In genomic region chr1:107638459-107638858, GRCm38 (mm10) we compare ENCODE assay signal across 26 mouse cellular contexts.
"Had no signal": no experiment of that assay in that cellular context is flagged by ENCODE, and none has a peak within 500 bp of the region (broad histone marks: within the 10 kb centered on the region; RNA-seq: fewer than 3 reads in every experiment).

No protein-coding gene starts in this region.

- H3K4me2 ChIP-seq: heart, embryonic 11.5 days; heart, embryonic 12.5 days; heart, embryonic 13.5 days; heart, embryonic 15.5 days; hindbrain, embryonic 12.5 days; hindbrain, embryonic 13.5 days; hindbrain, embryonic 14.5 days; hindbrain, embryonic 15.5 days; intestine, embryonic 15.5 days had no signal

- H3K4me3 ChIP-seq: heart, embryonic 10.5 days; heart, embryonic 12.5 days; heart, embryonic 13.5 days; heart, embryonic 15.5 days; hindbrain, embryonic 10.5 days; hindbrain, embryonic 12.5 days; hindbrain, embryonic 13.5 days; hindbrain, embryonic 15.5 days; intestine, embryonic 15.5 days; layer of hippocampus, adult 2 months; left cerebral cortex, adult 2 months had no signal

- H3K36me3 ChIP-seq: heart, embryonic 10.5 days; heart, embryonic 12.5 days; heart, embryonic 13.5 days; heart, embryonic 15.5 days; hindbrain, embryonic 10.5 days; hindbrain, embryonic 12.5 days; hindbrain, embryonic 13.5 days; hindbrain, embryonic 15.5 days; intestine, embryonic 15.5 days had no signal

- DNase-seq: heart, postnatal 10 days; heart, postnatal 14 days; heart, postnatal 36 days; heart, postnatal 4 days; kidney, postnatal 4 days; layer of hippocampus, adult 9-11 months; layer of hippocampus, postnatal 36 days had no signal

- H3K9ac ChIP-seq: heart, embryonic 12.5 days; heart, embryonic 13.5 days; heart, embryonic 15.5 days; hindbrain, embryonic 12.5 days; hindbrain, embryonic 13.5 days; hindbrain, embryonic 14.5 days; hindbrain, embryonic 15.5 days; intestine, embryonic 15.5 days had no signal

- H3K27me3 ChIP-seq: heart, embryonic 12.5 days; heart, embryonic 13.5 days; heart, embryonic 15.5 days; hindbrain, embryonic 12.5 days; hindbrain, embryonic 13.5 days; hindbrain, embryonic 15.5 days; intestine, embryonic 15.5 days had no signal

- H3K9me3 ChIP-seq: heart, embryonic 10.5 days; heart, embryonic 13.5 days; heart, embryonic 15.5 days; hindbrain, embryonic 10.5 days; hindbrain, embryonic 12.5 days; hindbrain, embryonic 13.5 days; hindbrain, embryonic 15.5 days; intestine, embryonic 15.5 days had no signal

- ATAC-seq: hindbrain, embryonic 16.5 days; hindbrain, postnatal 0 days; inflammation-experienced regulatory T-cells, adult 6 months; intestine, embryonic 15.5 days; intestine, embryonic 16.5 days; intestine, postnatal 0 days had no signal

- H3K4me1 ChIP-seq: heart, embryonic 10.5 days; heart, embryonic 12.5 days; heart, embryonic 13.5 days; hindbrain, embryonic 10.5 days; hindbrain, embryonic 12.5 days; hindbrain, embryonic 13.5 days; hindbrain, embryonic 15.5 days; intestine, embryonic 15.5 days had no signal

- H3K27ac ChIP-seq: heart, embryonic 10.5 days; heart, embryonic 13.5 days; heart, embryonic 15.5 days; hindbrain, embryonic 10.5 days; hindbrain, embryonic 12.5 days; hindbrain, embryonic 13.5 days; hindbrain, embryonic 14.5 days; hindbrain, embryonic 15.5 days; hindbrain, postnatal 0 days; intestine, embryonic 15.5 days; kidney, postnatal 0 days; layer of hippocampus, adult 2 months; left cerebral cortex, adult 2 months had no signal
